Mouse (Mus musculus) MEL (cell line): ENCODE measurements around the gene Nod1. TPM values are rescaled to one million over a fixed set of nuclear protein-coding genes. Genes with fewer than 3 reads are reported as not detected.

Source experiments
- DNase-seq: peaks from one replicate; pipeline ENCODE4 v3.0.0; 2011; ENCODE audit warnings: low read depth, low spot score
- H3K27ac ChIP-seq: 2 replicates; pipeline ENCODE4 v1.5.1; 2012; ENCODE audit warnings: low read depth, mild to moderate bottlenecking, control low read depth, low read length, moderate library complexity; ENCODE audit not compliant: control insufficient read depth
- H3K27me3 ChIP-seq, 2 experiments: fragments of 150-350 bp in 1 of 2; sonication (generic) in 1 of 2; 2 replicates each; pipeline ENCODE4 v1.6.1; 2012; ENCODE audit warnings: low read length in 2 of 2, mild to moderate bottlenecking in 2 of 2, improper control_type of control experiment in 1 of 2, moderate library complexity in 1 of 2; ENCODE audit not compliant: insufficient read depth in 2 of 2, control insufficient read depth in 1 of 2
- H3K36me3 ChIP-seq, 2 experiments: 2 replicates each; pipeline ENCODE4 v1.6.1; 2012 to 2014; ENCODE audit warnings: low read length in 2 of 2, improper control_type of control experiment in 1 of 2, inconsistent platforms in 1 of 2, mild to moderate bottlenecking in 1 of 2; ENCODE audit not compliant: insufficient read depth in 2 of 2, control insufficient read depth in 1 of 2
- H3K4me1 ChIP-seq, 2 experiments: fragments of 150-350 bp in 1 of 2; sonication (generic) in 1 of 2; 2 replicates each; pipeline ENCODE4 v1.6.1; 2012; ENCODE audit warnings: low read length in 2 of 2, improper control_type of control experiment in 1 of 2, mild to moderate bottlenecking in 1 of 2; ENCODE audit not compliant: insufficient read depth in 2 of 2, control insufficient read depth in 1 of 2
- H3K4me3 ChIP-seq, 2 experiments: fragments of 150-350 bp in 1 of 2; sonication (generic) in 1 of 2; 2 replicates each; pipeline ENCODE4 v1.5.1; 2012; ENCODE audit warnings: low read depth in 2 of 2, low read length in 2 of 2, mild to moderate bottlenecking in 2 of 2, moderate library complexity in 2 of 2, control low read depth in 1 of 2, improper control_type of control experiment in 1 of 2; ENCODE audit not compliant: control insufficient read depth in 1 of 2, insufficient read depth in 1 of 2
- H3K79me2 ChIP-seq: 2 replicates; pipeline ENCODE4 v1.6.1; 2012; ENCODE audit warnings: mild to moderate bottlenecking, low read length, moderate library complexity; ENCODE audit not compliant: control insufficient read depth, poor library complexity, insufficient read depth
- H3K9ac ChIP-seq: 2 replicates; pipeline ENCODE4 v1.6.1; 2012; ENCODE audit warnings: low read depth, mild to moderate bottlenecking, control low read depth, low read length, moderate library complexity; ENCODE audit not compliant: control insufficient read depth, poor library complexity, severe bottlenecking
- H3K9me3 ChIP-seq: fragments of 150-350 bp; sonication (generic); replicated peaks from 2 replicates; pipeline ENCODE4 v1.6.1; 2012; ENCODE audit warnings: mild to moderate bottlenecking, low read length, improper control_type of control experiment, moderate library complexity; ENCODE audit not compliant: insufficient read depth
- CHD1 ChIP-seq: IDR thresholded peaks from 2 replicates; pipeline ENCODE4 v1.6.1; 2012; ENCODE audit warnings: low read depth, mild to moderate bottlenecking, inconsistent platforms, low read length, improper control_type of control experiment
- EP300 ChIP-seq, 2 experiments: IDR thresholded peaks; 2 replicates each; pipeline ENCODE4 v1.6.1; 2011; ENCODE audit warnings: improper control_type of control experiment in 2 of 2, low read length in 2 of 2, low read depth in 1 of 2, mild to moderate bottlenecking in 1 of 2
- GATA1 ChIP-seq: IDR thresholded peaks from 2 replicates; pipeline ENCODE4 v1.6.1; 2011; ENCODE audit warnings: low read depth, low read length, improper control_type of control experiment
- HCFC1 ChIP-seq: IDR thresholded peaks from 2 replicates; pipeline ENCODE4 v1.6.1; 2012; ENCODE audit warnings: low read depth, mild to moderate bottlenecking, inconsistent platforms, low read length, improper control_type of control experiment, moderate library complexity
- KAT2A ChIP-seq: conservative IDR thresholded peaks from 2 replicates; pipeline ENCODE4 v1.6.1; 2012; ENCODE audit warnings: low read depth, low read length, improper control_type of control experiment, inconsistent platforms
- MAFK ChIP-seq: IDR thresholded peaks from 2 replicates; pipeline ENCODE4 v1.6.1; 2011; ENCODE audit warnings: low read depth, mild to moderate bottlenecking, low read length, improper control_type of control experiment, borderline replicate concordance
- MAX ChIP-seq: IDR thresholded peaks from 2 replicates; pipeline ENCODE4 v1.6.1; 2011; ENCODE audit warnings: low read length, improper control_type of control experiment
- MEF2A ChIP-seq: IDR thresholded peaks from 2 replicates; pipeline ENCODE4 v1.6.1; 2014; ENCODE audit warnings: low read depth, mild to moderate bottlenecking, inconsistent platforms, low read length, improper control_type of control experiment; ENCODE audit not compliant: poor library complexity, insufficient replicate concordance, severe bottlenecking; ENCODE audit errors: extremely low read depth
- MXI1 ChIP-seq: IDR thresholded peaks from 2 replicates; pipeline ENCODE4 v1.6.1; 2011; ENCODE audit warnings: mild to moderate bottlenecking, low read depth, low read length, improper control_type of control experiment
- MYC ChIP-seq: IDR thresholded peaks from 2 replicates; pipeline ENCODE4 v1.6.1; 2011; ENCODE audit warnings: low read depth, mild to moderate bottlenecking, low read length, improper control_type of control experiment, moderate library complexity
- POLR2AphosphoS5 ChIP-seq: IDR thresholded peaks from 2 replicates; pipeline ENCODE4 v1.6.1; 2012; ENCODE audit warnings: low read depth, borderline replicate concordance, mild to moderate bottlenecking, inconsistent platforms, low read length, moderate library complexity, mixed read lengths
- SIN3A ChIP-seq: IDR thresholded peaks from 2 replicates; pipeline ENCODE4 v1.6.1; 2012; ENCODE audit warnings: low read length, improper control_type of control experiment, inconsistent platforms
- TBP ChIP-seq: IDR thresholded peaks from 2 replicates; pipeline ENCODE4 v1.8.0; 2011; ENCODE audit warnings: low read depth, low read length, improper control_type of control experiment
- USF2 ChIP-seq, 2 experiments: IDR thresholded peaks; 2 replicates each; pipeline ENCODE4 v1.6.1; 2011 to 2012; ENCODE audit warnings: improper control_type of control experiment in 2 of 2, low read length in 2 of 2, borderline replicate concordance in 1 of 2, inconsistent platforms in 1 of 2, low read depth in 1 of 2, mild to moderate bottlenecking in 1 of 2; ENCODE audit not compliant: insufficient read depth in 1 of 2
- ZMIZ1 ChIP-seq: IDR thresholded peaks from 2 replicates; pipeline ENCODE4 v1.6.1; 2012; ENCODE audit warnings: low read depth, mild to moderate bottlenecking, inconsistent platforms, low read length, improper control_type of control experiment, moderate library complexity
- ZNF384 ChIP-seq: IDR thresholded peaks from 2 replicates; pipeline ENCODE4 v1.6.1; 2012; ENCODE audit warnings: low read depth, mild to moderate bottlenecking, inconsistent platforms, low read length, improper control_type of control experiment
- polyA plus RNA-seq, 2 experiments: library from polyadenylated mRNA; stranded (reverse) in 1 of 2; unstranded in 1 of 2; fragments of >175 nt in 1 of 2; fragments of >200 nt in 1 of 2; gene quantifications; 2 replicates each; pipeline versions ENCODE4 v1.2.1 to v1.2.4; 2012; ENCODE audit warnings: low replicate concordance in 2 of 2, low read depth in 1 of 2; ENCODE audit not compliant: insufficient read length in 2 of 2, insufficient read depth in 1 of 2, missing spikeins in 1 of 2
- total RNA-seq: library from RNA; depleted of rRNA; stranded (reverse); fragments of 300-350 nt; gene quantifications from 2 replicates; pipeline ENCODE4 v1.2.3, GENCODE M21; 2012

The Nod1 gene
- total and polyA plus RNA-seq, 3 experiments = 0.12 to 0.21 TPM; not detected in 1

DNA sequence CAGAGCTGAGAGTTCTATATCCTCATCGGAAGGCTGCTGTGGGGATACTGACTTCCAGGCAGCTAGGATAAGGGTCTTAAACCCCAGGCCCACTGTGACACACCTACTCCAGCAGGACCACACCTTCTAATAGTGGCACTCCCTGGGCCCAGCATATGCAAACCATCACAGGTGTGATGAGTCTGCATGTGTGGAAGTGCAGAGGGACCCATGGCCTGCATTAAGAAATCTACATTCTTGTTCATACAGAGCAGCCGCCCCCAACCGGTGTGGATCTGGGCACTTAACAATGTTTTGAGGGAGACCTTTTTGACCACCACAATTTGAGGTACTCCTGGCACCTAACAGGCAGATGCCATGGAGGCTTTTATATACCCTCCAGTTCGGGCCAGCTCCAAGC, 40.8 kb downstream of the Nod1 start:
- Histone ChIP-seq H3K79me2 (no peaks in the 10 kb centered on the region), H3K27ac (no peak overlapping the region), H3K9ac (no peak overlapping the region), H3K27me3 (no peaks in the 10 kb centered on the region), H3K4me3 (no peak overlapping the region), H3K4me1 (peaks cover 5 to 24% of the 10 kb centered on the region in 2 experiments), H3K9me3 (no peaks in the 10 kb centered on the region), H3K36me3 (peaks cover 0 to 13% of the 10 kb centered on the region in 2 experiments; a peak in 2 of 4 replicates)
- TF ChIP-seq MAFK (no peak), HCFC1 (no peak), KAT2A (no peak), USF2 (IDR thresholded peaks at IDR 0.05; ENCODE audit: borderline replicate concordance in 1 of 2, insufficient read depth in 1 of 2, low read depth in 1 of 2, low read length in 2 of 2) (no peak), TBP (no peak), ZNF384 (no peak), CHD1 (no peak)
- no peak for DNase-seq

DNA sequence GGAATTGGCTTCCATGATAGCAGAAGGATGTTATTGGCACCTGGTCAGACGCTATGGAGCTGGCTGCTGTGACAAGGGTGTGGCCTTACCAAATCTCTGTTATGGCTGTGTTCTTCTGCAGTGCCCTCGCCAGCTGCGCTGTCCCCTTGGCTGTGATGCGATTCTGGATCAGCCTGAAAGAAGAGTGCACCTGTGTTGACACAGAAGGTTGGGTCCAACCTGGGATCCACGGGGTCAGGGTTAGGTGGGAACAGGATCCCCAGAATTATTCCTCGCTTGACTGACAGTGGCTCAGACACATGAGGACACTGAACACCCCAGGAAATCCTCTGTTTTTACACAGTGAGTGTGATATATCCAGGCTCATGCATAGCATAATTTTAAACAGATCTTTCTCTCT, 44.5 kb downstream of the Nod1 start:
- Histone ChIP-seq H3K9me3 (no peaks in the 10 kb centered on the region), H3K9ac (no peak overlapping the region), H3K4me1 (peaks cover 0 to 4% of the 10 kb centered on the region in 2 experiments; a peak in 1 of 4 replicates), H3K4me3 (no peak overlapping the region), H3K27ac (no peak overlapping the region), H3K36me3 (0 out of 4 replicates have a peak, but pooled peaks cover 0 to 1% of the 10 kb centered on the region in 2 experiments), H3K79me2 (no peaks in the 10 kb centered on the region), H3K27me3 (no peaks in the 10 kb centered on the region)
- no peak for DNase-seq
- no peak for TF ChIP-seq ZMIZ1
- TF ChIP-seq SIN3A = no peak
- no peak for TF ChIP-seq EP300 (IDR thresholded peaks at IDR 0.05; ENCODE audit: low read depth in 1 of 2, low read length in 2 of 2)
- TF ChIP-seq MYC = no peak
- TF ChIP-seq MEF2A = no peak
- TF ChIP-seq MXI1 = no peak
- no peak for TF ChIP-seq ZNF384
- no peak for TF ChIP-seq POLR2AphosphoS5

DNA sequence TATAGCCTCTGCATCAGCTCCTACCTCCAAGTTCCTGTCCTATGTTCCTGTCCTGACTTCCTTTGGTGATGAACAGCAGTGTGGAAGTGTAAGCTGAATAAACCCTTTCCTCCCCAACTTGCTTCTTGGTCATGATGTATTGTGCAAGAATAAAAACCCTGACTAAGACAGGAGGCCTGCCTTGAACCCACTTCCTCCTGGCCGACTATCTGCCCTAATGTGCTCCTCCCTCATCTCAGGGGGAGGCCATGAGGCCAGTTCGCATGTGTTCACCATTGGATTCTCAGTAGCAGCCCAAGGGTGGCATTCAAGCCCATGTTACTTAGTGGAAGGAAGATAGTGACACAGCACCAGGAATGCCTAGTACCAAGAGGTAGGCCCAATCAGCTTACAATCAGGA, 45.5 kb downstream of the Nod1 start:
- Histone ChIP-seq H3K79me2 (no peaks in the 10 kb centered on the region), H3K9me3 (no peaks in the 10 kb centered on the region), H3K4me3 (no peak overlapping the region), H3K36me3 (no peaks in the 10 kb centered on the region), H3K4me1 (no peaks in the 10 kb centered on the region), H3K27me3 (no peaks in the 10 kb centered on the region), H3K27ac (no peak overlapping the region), H3K9ac (no peak overlapping the region)
- DNase-seq = no peak
- TF ChIP-seq GATA1 (no peak), MAX (no peak)
